Mouse (Mus musculus) MEL (cell line): Measurements from ENCODE around the gene Tmem132c. TPM values are rescaled to one million over a fixed set of nuclear protein-coding genes. Genes with fewer than 3 reads are reported as not detected.

Source experiments
- DNase-seq: peaks from one replicate; pipeline ENCODE4 v3.0.0; 2011; ENCODE audit warnings: low read depth, low spot score
- H3K27ac ChIP-seq: 2 replicates; pipeline ENCODE4 v1.5.1; 2012; ENCODE audit warnings: low read depth, mild to moderate bottlenecking, control low read depth, low read length, moderate library complexity; ENCODE audit not compliant: control insufficient read depth
- H3K27me3 ChIP-seq, 2 experiments: fragments of 150-350 bp in 1 of 2; sonication (generic) in 1 of 2; 2 replicates each; pipeline ENCODE4 v1.6.1; 2012; ENCODE audit warnings: low read length in 2 of 2, mild to moderate bottlenecking in 2 of 2, improper control_type of control experiment in 1 of 2, moderate library complexity in 1 of 2; ENCODE audit not compliant: insufficient read depth in 2 of 2, control insufficient read depth in 1 of 2
- H3K36me3 ChIP-seq, 2 experiments: 2 replicates each; pipeline ENCODE4 v1.6.1; 2012 to 2014; ENCODE audit warnings: low read length in 2 of 2, improper control_type of control experiment in 1 of 2, inconsistent platforms in 1 of 2, mild to moderate bottlenecking in 1 of 2; ENCODE audit not compliant: insufficient read depth in 2 of 2, control insufficient read depth in 1 of 2
- H3K4me1 ChIP-seq, 2 experiments: fragments of 150-350 bp in 1 of 2; sonication (generic) in 1 of 2; 2 replicates each; pipeline ENCODE4 v1.6.1; 2012; ENCODE audit warnings: low read length in 2 of 2, improper control_type of control experiment in 1 of 2, mild to moderate bottlenecking in 1 of 2; ENCODE audit not compliant: insufficient read depth in 2 of 2, control insufficient read depth in 1 of 2
- H3K4me3 ChIP-seq, 2 experiments: fragments of 150-350 bp in 1 of 2; sonication (generic) in 1 of 2; 2 replicates each; pipeline ENCODE4 v1.5.1; 2012; ENCODE audit warnings: low read depth in 2 of 2, low read length in 2 of 2, mild to moderate bottlenecking in 2 of 2, moderate library complexity in 2 of 2, control low read depth in 1 of 2, improper control_type of control experiment in 1 of 2; ENCODE audit not compliant: control insufficient read depth in 1 of 2, insufficient read depth in 1 of 2
- H3K79me2 ChIP-seq: 2 replicates; pipeline ENCODE4 v1.6.1; 2012; ENCODE audit warnings: mild to moderate bottlenecking, low read length, moderate library complexity; ENCODE audit not compliant: control insufficient read depth, poor library complexity, insufficient read depth
- H3K9ac ChIP-seq: 2 replicates; pipeline ENCODE4 v1.6.1; 2012; ENCODE audit warnings: low read depth, mild to moderate bottlenecking, control low read depth, low read length, moderate library complexity; ENCODE audit not compliant: control insufficient read depth, poor library complexity, severe bottlenecking
- H3K9me3 ChIP-seq: fragments of 150-350 bp; sonication (generic); replicated peaks from 2 replicates; pipeline ENCODE4 v1.6.1; 2012; ENCODE audit warnings: mild to moderate bottlenecking, low read length, improper control_type of control experiment, moderate library complexity; ENCODE audit not compliant: insufficient read depth
- CHD2 ChIP-seq: IDR thresholded peaks from 2 replicates; pipeline ENCODE4 v1.6.1; 2011; ENCODE audit warnings: low read length, improper control_type of control experiment
- GABPA ChIP-seq: IDR thresholded peaks from 2 replicates; pipeline ENCODE4 v1.6.1; 2012; ENCODE audit warnings: low read depth, mild to moderate bottlenecking, inconsistent platforms, low read length, improper control_type of control experiment, moderate library complexity
- GATA1 ChIP-seq: IDR thresholded peaks from 2 replicates; pipeline ENCODE4 v1.6.1; 2011; ENCODE audit warnings: low read depth, low read length, improper control_type of control experiment
- KAT2A ChIP-seq: conservative IDR thresholded peaks from 2 replicates; pipeline ENCODE4 v1.6.1; 2012; ENCODE audit warnings: low read depth, low read length, improper control_type of control experiment, inconsistent platforms
- MAFK ChIP-seq: IDR thresholded peaks from 2 replicates; pipeline ENCODE4 v1.6.1; 2011; ENCODE audit warnings: low read depth, mild to moderate bottlenecking, low read length, improper control_type of control experiment, borderline replicate concordance
- MAZ ChIP-seq: IDR thresholded peaks from 2 replicates; pipeline ENCODE4 v1.6.1; 2012; ENCODE audit warnings: low read depth, mild to moderate bottlenecking, inconsistent platforms, low read length, improper control_type of control experiment
- MEF2A ChIP-seq: IDR thresholded peaks from 2 replicates; pipeline ENCODE4 v1.6.1; 2014; ENCODE audit warnings: low read depth, mild to moderate bottlenecking, inconsistent platforms, low read length, improper control_type of control experiment; ENCODE audit not compliant: poor library complexity, insufficient replicate concordance, severe bottlenecking; ENCODE audit errors: extremely low read depth
- MYC ChIP-seq: IDR thresholded peaks from 2 replicates; pipeline ENCODE4 v1.6.1; 2011; ENCODE audit warnings: low read depth, mild to moderate bottlenecking, low read length, improper control_type of control experiment, moderate library complexity
- POLR2AphosphoS5 ChIP-seq: IDR thresholded peaks from 2 replicates; pipeline ENCODE4 v1.6.1; 2012; ENCODE audit warnings: low read depth, borderline replicate concordance, mild to moderate bottlenecking, inconsistent platforms, low read length, moderate library complexity, mixed read lengths
- RAD21 ChIP-seq: IDR thresholded peaks from 2 replicates; pipeline ENCODE4 v1.6.1; 2011; ENCODE audit warnings: mild to moderate bottlenecking, low read depth, low read length, improper control_type of control experiment
- RCOR1 ChIP-seq: IDR thresholded peaks from 2 replicates; pipeline ENCODE4 v1.6.1; 2012; ENCODE audit warnings: low read depth, mild to moderate bottlenecking, inconsistent platforms, low read length, improper control_type of control experiment
- SIN3A ChIP-seq: IDR thresholded peaks from 2 replicates; pipeline ENCODE4 v1.6.1; 2012; ENCODE audit warnings: low read length, improper control_type of control experiment, inconsistent platforms
- TAL1 ChIP-seq: IDR thresholded peaks from 2 replicates; pipeline ENCODE4 v1.6.1; 2012; ENCODE audit warnings: mild to moderate bottlenecking, inconsistent platforms, low read length, moderate library complexity, mixed read lengths
- TCF12 ChIP-seq: IDR thresholded peaks from 2 replicates; pipeline ENCODE4 v1.6.1; 2014; ENCODE audit warnings: low read depth, mild to moderate bottlenecking, inconsistent platforms, low read length, improper control_type of control experiment, moderate library complexity
- USF1 ChIP-seq: IDR thresholded peaks from 2 replicates; pipeline ENCODE4 v1.6.1; 2014; ENCODE audit warnings: low read depth, mild to moderate bottlenecking, inconsistent platforms, low read length, improper control_type of control experiment, moderate library complexity
- ZC3H11A ChIP-seq: IDR thresholded peaks from 2 replicates; pipeline ENCODE4 v1.6.1; 2012; ENCODE audit warnings: low read depth, mild to moderate bottlenecking, inconsistent platforms, low read length, improper control_type of control experiment
- polyA plus RNA-seq, 2 experiments: library from polyadenylated mRNA; stranded (reverse) in 1 of 2; unstranded in 1 of 2; fragments of >175 nt in 1 of 2; fragments of >200 nt in 1 of 2; gene quantifications; 2 replicates each; pipeline versions ENCODE4 v1.2.1 to v1.2.4; 2012; ENCODE audit warnings: low replicate concordance in 2 of 2, low read depth in 1 of 2; ENCODE audit not compliant: insufficient read length in 2 of 2, insufficient read depth in 1 of 2, missing spikeins in 1 of 2
- total RNA-seq: library from RNA; depleted of rRNA; stranded (reverse); fragments of 300-350 nt; gene quantifications from 2 replicates; pipeline ENCODE4 v1.2.3, GENCODE M21; 2012

Gene Tmem132c
- total and polyA plus RNA-seq, 3 experiments, result not detected

GRCm38 (mm10) chr5:127298060-127298459 is 56.5 kb downstream of the Tmem132c start:
- Histone ChIP-seq H3K79me2 (no peaks in the 10 kb centered on the region), H3K4me3 (no peak overlapping the region), H3K27me3 (no peaks in the 10 kb centered on the region), H3K27ac (no peak overlapping the region), H3K9me3 (no peaks in the 10 kb centered on the region), H3K36me3 (no peaks in the 10 kb centered on the region), H3K9ac (no peak overlapping the region), H3K4me1 (no peaks in the 10 kb centered on the region)
- no peak for TF ChIP-seq MYC
- TF ChIP-seq USF1, result no peak
- TF ChIP-seq POLR2AphosphoS5, result no peak
- TF ChIP-seq TAL1, result no peak
- TF ChIP-seq SIN3A, result no peak
- no peak for TF ChIP-seq KAT2A
- TF ChIP-seq MEF2A, result no peak
- no peak for TF ChIP-seq GABPA
- TF ChIP-seq CHD2, result no peak
- no peak for TF ChIP-seq ZC3H11A
- no peak for TF ChIP-seq GATA1
- no peak for DNase-seq

- no peak overlapping the region for H3K9ac ChIP-seq
- H3K4me3 ChIP-seq, result no peak overlapping the region
- H3K4me1 ChIP-seq, result no peaks in the 10 kb centered on the region
- TF ChIP-seq GATA1 (no peak), TCF12 (no peak), RAD21 (no peak), RCOR1 (no peak)
- no peaks in the 10 kb centered on the region for H3K9me3 ChIP-seq
- H3K79me2 ChIP-seq, result no peaks in the 10 kb centered on the region
- no peaks in the 10 kb centered on the region for H3K27me3 ChIP-seq
- no peak overlapping the region for H3K27ac ChIP-seq
- no peak for DNase-seq
- H3K36me3 ChIP-seq, result no peaks in the 10 kb centered on the region
These were observed 57.4 kb downstream of the Tmem132c start for GRCm38 (mm10) chr5:127299010-127299409.

- no peaks in the 10 kb centered on the region for H3K4me1 ChIP-seq
- no peak overlapping the region for H3K4me3 ChIP-seq
- no peak overlapping the region for H3K9ac ChIP-seq
- no peak overlapping the region for H3K27ac ChIP-seq
- no peaks in the 10 kb centered on the region for H3K27me3 ChIP-seq
- no peak for DNase-seq
- TF ChIP-seq USF1, result no peak
- no peak for TF ChIP-seq RAD21
- no peak for TF ChIP-seq MAZ
- TF ChIP-seq MAFK, result no peak
- TF ChIP-seq GABPA, result no peak
- no peaks in the 10 kb centered on the region for H3K9me3 ChIP-seq
- H3K79me2 ChIP-seq, result no peaks in the 10 kb centered on the region
- no peaks in the 10 kb centered on the region for H3K36me3 ChIP-seq
These were observed 59.1 kb downstream of the Tmem132c start for GRCm38 (mm10) chr5:127300597-127301254.
